Mouse (Mus musculus): Measurements from ENCODE around the gene Mycbpap. TPM values are rescaled to one million over a fixed set of nuclear protein-coding genes. Genes with fewer than 3 reads are reported as not detected.

The Mycbpap gene
- polyA plus RNA-seq, 1 experiment: 0.02 TPM

GRCm38 (mm10) chr11:94542400-94542799 is 20.9 kb upstream of the Mycbpap start:
- H3K27me3 ChIP-seq (ENCODE audit: control insufficient read depth, insufficient read depth, insufficient read length): no peaks in the 10 kb centered on the region
- H3K4me2 ChIP-seq (ENCODE audit: low read depth): no peak overlapping the region
- no peak overlapping the region for H3K4me3 ChIP-seq
- H3ac ChIP-seq (ENCODE audit: control insufficient read depth, insufficient read length): no peak overlapping the region
- no peak for TF ChIP-seq SRF (IDR thresholded peaks at IDR 0.05; ENCODE audit: control insufficient read depth, insufficient read length, low read depth)
- no peak for TF ChIP-seq POLR2A (IDR thresholded peaks at IDR 0.05; ENCODE audit: insufficient read length, low read depth)
- no peak for TF ChIP-seq TCF12 (IDR thresholded peaks at IDR 0.05; ENCODE audit: insufficient read depth, poor library complexity, severe bottlenecking)
- TF ChIP-seq MAX (IDR thresholded peaks at IDR 0.05; ENCODE audit: low read depth): no peak
- no peak for TF ChIP-seq E2F4 (IDR thresholded peaks at IDR 0.05; ENCODE audit: insufficient read depth)
- TF ChIP-seq MYOG (IDR thresholded peaks at IDR 0.05; ENCODE audit: control insufficient read depth in 1 of 3, insufficient read depth in 1 of 3, insufficient read length in 2 of 3, low read depth in 2 of 3): no peak
- H3K79me2 ChIP-seq (ENCODE audit: control insufficient read depth, insufficient read depth): no peaks in the 10 kb centered on the region
- no peaks in the 10 kb centered on the region for H3K36me3 ChIP-seq (ENCODE audit: control insufficient read depth, insufficient read depth)

- TF ChIP-seq USF1 (IDR thresholded peaks at IDR 0.05; ENCODE audit: low read depth) (no peak), MYOG (IDR thresholded peaks at IDR 0.05; ENCODE audit: control insufficient read depth in 1 of 3, insufficient read depth in 1 of 3, insufficient read length in 2 of 3, low read depth in 2 of 3) (no peak), SRF (IDR thresholded peaks at IDR 0.05; ENCODE audit: control insufficient read depth, insufficient read length, low read depth) (no peak), CEBPB (IDR thresholded peaks at IDR 0.05; ENCODE audit: insufficient read depth, poor library complexity, severe bottlenecking) (no peak), TCF12 (IDR thresholded peaks at IDR 0.05; ENCODE audit: insufficient read depth, poor library complexity, severe bottlenecking) (no peak), MYOD1 (IDR thresholded peaks at IDR 0.05; ENCODE audit: control insufficient read depth in 1 of 3, insufficient read length in 2 of 3, low read depth in 2 of 3) (no peak), E2F4 (IDR thresholded peaks at IDR 0.05; ENCODE audit: insufficient read depth) (no peak), TCF3 (IDR thresholded peaks at IDR 0.05; ENCODE audit: insufficient read length, low read depth) (no peak), POLR2AphosphoS2 (IDR thresholded peaks at IDR 0.05; ENCODE audit: insufficient read length, low read depth) (no peak)
- Histone ChIP-seq H3K79me2 (ENCODE audit: control insufficient read depth, insufficient read depth) (no peaks in the 10 kb centered on the region), H3K4me3 (no peak overlapping the region), H3K27me3 (ENCODE audit: control insufficient read depth, insufficient read depth, insufficient read length) (no peaks in the 10 kb centered on the region), H3K36me3 (ENCODE audit: control insufficient read depth, insufficient read depth) (no peaks in the 10 kb centered on the region), H3K4me2 (ENCODE audit: low read depth) (no peak overlapping the region), H3ac (ENCODE audit: control insufficient read depth, insufficient read length) (no peak overlapping the region)
Observed at GRCm38 (mm10) chr11:94539761-94540160, 18.2 kb upstream of the Mycbpap start.

- H3K4me3 ChIP-seq: no peak overlapping the region
- H3K36me3 ChIP-seq (ENCODE audit: control insufficient read depth, insufficient read depth): no peaks in the 10 kb centered on the region
- no peaks in the 10 kb centered on the region for H3K79me2 ChIP-seq (ENCODE audit: control insufficient read depth, insufficient read depth)
- H3K4me2 ChIP-seq (ENCODE audit: low read depth): no peak overlapping the region
- no peak for TF ChIP-seq USF1 (IDR thresholded peaks at IDR 0.05; ENCODE audit: low read depth)
- no peak for TF ChIP-seq POLR2AphosphoS2 (IDR thresholded peaks at IDR 0.05; ENCODE audit: insufficient read length, low read depth)
- TF ChIP-seq MAX (IDR thresholded peaks at IDR 0.05; ENCODE audit: low read depth): no peak
- H3K27me3 ChIP-seq (ENCODE audit: control insufficient read depth, insufficient read depth, insufficient read length): no peaks in the 10 kb centered on the region
- H3ac ChIP-seq (ENCODE audit: control insufficient read depth, insufficient read length): no peak overlapping the region
Observed at GRCm38 (mm10) chr11:94538733-94539292, 17.3 kb upstream of the Mycbpap start.

GRCm38 (mm10) chr11:94533171-94533570 is 11.6 kb upstream of the Mycbpap start:
- H3K27me3 ChIP-seq (ENCODE audit: control insufficient read depth, insufficient read depth, insufficient read length): no peaks in the 10 kb centered on the region
- H3ac ChIP-seq (ENCODE audit: control insufficient read depth, insufficient read length): no peak overlapping the region
- no peaks in the 10 kb centered on the region for H3K79me2 ChIP-seq (ENCODE audit: control insufficient read depth, insufficient read depth)
- no peak for TF ChIP-seq MYOG (IDR thresholded peaks at IDR 0.05; ENCODE audit: control insufficient read depth in 1 of 3, insufficient read depth in 1 of 3, insufficient read length in 2 of 3, low read depth in 2 of 3)
- TF ChIP-seq REST (IDR thresholded peaks at IDR 0.05; ENCODE audit: insufficient read depth, insufficient read length): no peak
- TF ChIP-seq CEBPB (IDR thresholded peaks at IDR 0.05; ENCODE audit: insufficient read depth, poor library complexity, severe bottlenecking): no peak
- no peak for TF ChIP-seq POLR2AphosphoS2 (IDR thresholded peaks at IDR 0.05; ENCODE audit: insufficient read length, low read depth)
- TF ChIP-seq E2F4 (IDR thresholded peaks at IDR 0.05; ENCODE audit: insufficient read depth): no peak
- no peak for TF ChIP-seq USF1 (IDR thresholded peaks at IDR 0.05; ENCODE audit: low read depth)
- no peak for TF ChIP-seq MAX (IDR thresholded peaks at IDR 0.05; ENCODE audit: low read depth)
- TF ChIP-seq SRF (IDR thresholded peaks at IDR 0.05; ENCODE audit: control insufficient read depth, insufficient read length, low read depth): no peak
- TF ChIP-seq TCF3 (IDR thresholded peaks at IDR 0.05; ENCODE audit: insufficient read length, low read depth): no peak
- TF ChIP-seq MYOD1 (IDR thresholded peaks at IDR 0.05; ENCODE audit: control insufficient read depth in 1 of 3, insufficient read length in 2 of 3, low read depth in 2 of 3): no peak
- no peak for TF ChIP-seq TCF12 (IDR thresholded peaks at IDR 0.05; ENCODE audit: insufficient read depth, poor library complexity, severe bottlenecking)
- TF ChIP-seq POLR2A (IDR thresholded peaks at IDR 0.05; ENCODE audit: insufficient read length, low read depth): no peak
- H3K4me2 ChIP-seq (ENCODE audit: low read depth): no peak overlapping the region
- H3K4me3 ChIP-seq: no peak overlapping the region
- no peaks in the 10 kb centered on the region for H3K36me3 ChIP-seq (ENCODE audit: control insufficient read depth, insufficient read depth)

GRCm38 (mm10) chr11:94528879-94529278 is 7.3 kb upstream of the Mycbpap start:
- Histone ChIP-seq H3K27me3 (ENCODE audit: control insufficient read depth, insufficient read depth, insufficient read length) (no peaks in the 10 kb centered on the region), H3ac (ENCODE audit: control insufficient read depth, insufficient read length) (no peak overlapping the region), H3K36me3 (ENCODE audit: control insufficient read depth, insufficient read depth) (no peaks in the 10 kb centered on the region), H3K4me2 (ENCODE audit: low read depth) (no peak overlapping the region), H3K4me3 (no peak overlapping the region), H3K79me2 (ENCODE audit: control insufficient read depth, insufficient read depth) (no peaks in the 10 kb centered on the region)
- TF ChIP-seq USF1 (IDR thresholded peaks at IDR 0.05; ENCODE audit: low read depth) (no peak), TCF3 (IDR thresholded peaks at IDR 0.05; ENCODE audit: insufficient read length, low read depth) (no peak), POLR2A (IDR thresholded peaks at IDR 0.05; ENCODE audit: insufficient read length, low read depth) (no peak), SRF (IDR thresholded peaks at IDR 0.05; ENCODE audit: control insufficient read depth, insufficient read length, low read depth) (no peak), E2F4 (IDR thresholded peaks at IDR 0.05; ENCODE audit: insufficient read depth) (no peak), MYOD1 (IDR thresholded peaks at IDR 0.05; ENCODE audit: control insufficient read depth in 1 of 3, insufficient read length in 2 of 3, low read depth in 2 of 3) (no peak), CEBPB (IDR thresholded peaks at IDR 0.05; ENCODE audit: insufficient read depth, poor library complexity, severe bottlenecking) (no peak), POLR2AphosphoS2 (IDR thresholded peaks at IDR 0.05; ENCODE audit: insufficient read length, low read depth) (no peak), REST (IDR thresholded peaks at IDR 0.05; ENCODE audit: insufficient read depth, insufficient read length) (no peak), MYOG (IDR thresholded peaks at IDR 0.05; ENCODE audit: control insufficient read depth in 1 of 3, insufficient read depth in 1 of 3, insufficient read length in 2 of 3, low read depth in 2 of 3) (no peak), MAX (IDR thresholded peaks at IDR 0.05; ENCODE audit: low read depth) (no peak), TCF12 (IDR thresholded peaks at IDR 0.05; ENCODE audit: insufficient read depth, poor library complexity, severe bottlenecking) (no peak)
